Comparison of ENCODE assay signal across 10 mouse cellular contexts in genomic region chr10:117216793-117217192, GRCm38 (mm10). TPM values are rescaled to one million over a fixed set of nuclear protein-coding genes. Genes with fewer than 3 reads are reported as not detected.
DNase-seq lines count a peak whose midpoint lies in the region; ATAC-seq and TF ChIP-seq lines count a peak whose summit lies in the region.
"Had no signal": no experiment of that assay in that cellular context is flagged by ENCODE, and none has a peak within 500 bp of the region (broad histone marks: within the 10 kb centered on the region; RNA-seq: fewer than 3 reads in every experiment).

No protein-coding gene starts in this region.

- no peak overlapping the region for H3K4me2 ChIP-seq in forebrain, postnatal 0 days (ENCODE audit: low read depth)
- no peak overlapping the region for H3K4me2 ChIP-seq in forebrain, embryonic 16.5 days (ENCODE audit: low read length)
- H3K4me2 ChIP-seq in intestine, embryonic 16.5 days (ENCODE audit: low read depth, low read length): no peak overlapping the region
- H3K4me2 ChIP-seq in midbrain, embryonic 11.5 days: no peak overlapping the region

- no peaks in the 10 kb centered on the region for H3K27me3 ChIP-seq in forebrain, postnatal 0 days (ENCODE audit: insufficient read depth, low read length)
- H3K27me3 ChIP-seq in forebrain, embryonic 16.5 days (replicated peaks; ENCODE audit: control insufficient read depth, insufficient read depth, low read length): no peaks in the 10 kb centered on the region
- no peaks in the 10 kb centered on the region for H3K27me3 ChIP-seq in intestine, embryonic 16.5 days (replicated peaks; ENCODE audit: control insufficient read depth, insufficient read depth, low read length)
- H3K27me3 ChIP-seq in midbrain, embryonic 11.5 days (ENCODE audit: control insufficient read depth, insufficient read depth, low read length): no peaks in the 10 kb centered on the region

- peaks cover 64% of the 10 kb centered on the region for H3K36me3 ChIP-seq in forebrain, postnatal 0 days (ENCODE audit: insufficient read depth)
- peaks cover 48% of the 10 kb centered on the region for H3K36me3 ChIP-seq in forebrain, embryonic 16.5 days (ENCODE audit: control insufficient read depth, insufficient read depth)
- peaks cover 42% of the 10 kb centered on the region for H3K36me3 ChIP-seq in intestine, embryonic 16.5 days (ENCODE audit: control insufficient read depth, insufficient read depth, low read length)
- H3K36me3 ChIP-seq in midbrain, embryonic 11.5 days (ENCODE audit: control insufficient read depth, insufficient read depth, low read length): peaks cover 43% of the 10 kb centered on the region

- H3K27ac ChIP-seq in forebrain, postnatal 0 days (ENCODE audit: low read depth, low read length): no peak overlapping the region
- H3K27ac ChIP-seq in forebrain, embryonic 16.5 days (ENCODE audit: low read length): no peak overlapping the region
- no peak overlapping the region for H3K27ac ChIP-seq in intestine, embryonic 16.5 days (ENCODE audit: low read length)
- H3K27ac ChIP-seq in midbrain, embryonic 11.5 days (ENCODE audit: low read depth, low read length): no peak overlapping the region

- DNase-seq in forebrain, postnatal 0 days: peak; percentile 57
- DNase-seq in right cerebral cortex, adult 2 months (ENCODE audit: low spot score in 2 of 2): peak; percentile 25 to 43
- DNase-seq in right cerebral cortex, postnatal 25 days: no peak
- peak; percentile 47 for DNase-seq in c-Kit-negative CD71-positive TER-119-positive erythroid progenitor cells, embryonic 14.5 days (ENCODE audit: low read depth, low spot score)
- peak; percentile 91 for DNase-seq in midbrain, embryonic 11.5 days (ENCODE audit: low spot score, missing footprints)
- DNase-seq in thymus, postnatal 10 days (ENCODE audit: low spot score in 2 of 2): peak; percentile 17 to 73

- no peaks in the 10 kb centered on the region for H3K4me1 ChIP-seq in forebrain, postnatal 0 days (ENCODE audit: insufficient read depth)
- no peaks in the 10 kb centered on the region for H3K4me1 ChIP-seq in forebrain, embryonic 16.5 days (replicated peaks; ENCODE audit: control insufficient read depth, insufficient read depth, low read length)
- H3K4me1 ChIP-seq in intestine, embryonic 16.5 days (ENCODE audit: control insufficient read depth, insufficient read depth, low read length): no peaks in the 10 kb centered on the region
- 0 out of 2 replicates have a peak, but pooled peaks cover 4% of the 10 kb centered on the region for H3K4me1 ChIP-seq in midbrain, embryonic 11.5 days (ENCODE audit: control insufficient read depth, insufficient read depth, low read length)

- no peak overlapping the region for H3K4me3 ChIP-seq in forebrain, postnatal 0 days (ENCODE audit: low read depth, low read length)
- H3K4me3 ChIP-seq in forebrain, embryonic 16.5 days (replicated peaks; ENCODE audit: low read length): no peak overlapping the region
- no peak overlapping the region for H3K4me3 ChIP-seq in intestine, embryonic 16.5 days (ENCODE audit: low read length)
- no peak overlapping the region for H3K4me3 ChIP-seq in midbrain, embryonic 11.5 days (ENCODE audit: low read depth, low read length)

- H3K9me3 ChIP-seq in forebrain, postnatal 0 days (ENCODE audit: low read length): no peaks in the 10 kb centered on the region
- H3K9me3 ChIP-seq in forebrain, embryonic 16.5 days (ENCODE audit: control insufficient read depth, low read length): no peaks in the 10 kb centered on the region
- no peaks in the 10 kb centered on the region for H3K9me3 ChIP-seq in intestine, embryonic 16.5 days (ENCODE audit: control insufficient read depth, low read length)
- H3K9me3 ChIP-seq in midbrain, embryonic 11.5 days (ENCODE audit: control insufficient read depth, low read length): no peaks in the 10 kb centered on the region

- H3K9ac ChIP-seq in forebrain, postnatal 0 days: no peak overlapping the region
- no peak overlapping the region for H3K9ac ChIP-seq in forebrain, embryonic 16.5 days (replicated peaks; ENCODE audit: low read depth, low read length)
- no peak overlapping the region for H3K9ac ChIP-seq in intestine, embryonic 16.5 days (ENCODE audit: low read depth, low read length)
- no peak overlapping the region for H3K9ac ChIP-seq in midbrain, embryonic 11.5 days (ENCODE audit: low read length)

- peak; percentile 83 for TF ChIP-seq CTCF in forebrain, postnatal 0 days (IDR thresholded peaks at IDR 0.05; ENCODE audit: low read depth)

- ATAC-seq in forebrain, postnatal 0 days: peak; percentile 69; the same call in 1 of the 2 replicates
- ATAC-seq in forebrain, embryonic 16.5 days: no peak
- ATAC-seq in intestine, embryonic 16.5 days: peak; percentile 46; the same call in 1 of the 2 replicates
- no peak for ATAC-seq in midbrain, embryonic 11.5 days (ENCODE audit: low FRiP score)

- 68% methylated on average over 5 of the region's 5 CpGs for WGBS in forebrain, postnatal 0 days
- 74% methylated on average over 5 of the region's 5 CpGs for WGBS in forebrain, embryonic 16.5 days
- WGBS in intestine, embryonic 16.5 days: 67% methylated on average over 5 of the region's 5 CpGs
- 64% methylated on average over 5 of the region's 5 CpGs for WGBS in midbrain, embryonic 11.5 days

RNA-seq across cellular contexts. Expression of gene Yeats4, which starts 7.5 kb away (rescaled TPM):
- 90.9 and 92.3 TPM in 2 replicates for total RNA-seq in forebrain, postnatal 0 days (2014; rRNA removed)
- 96.8 and 104 TPM in 2 replicates for polyA plus RNA-seq in forebrain, postnatal 0 days (2015; fragmentation: Nextera tagmentation; extraction: Ambion mirVana)
- polyA plus RNA-seq in forebrain, embryonic 16.5 days (2015; fragmentation: Nextera tagmentation; extraction: Ambion mirVana): 95.7 and 97.1 TPM in 2 replicates
- polyA plus RNA-seq in intestine, embryonic 16.5 days (2015; fragmentation: Nextera tagmentation; extraction: Ambion mirVana): 52.2 and 54.8 TPM in 2 replicates
- 173 and 194 TPM in 2 replicates for polyA plus RNA-seq in midbrain, embryonic 11.5 days (2014; fragmentation: Nextera tagmentation; extraction: Ambion mirVana)

RNA-seq across cellular contexts. Expression of gene 9530003J23Rik, which starts 21.7 kb away (rescaled TPM):
- not detected in 2 replicates for total RNA-seq in forebrain, postnatal 0 days (2014; rRNA removed)
- polyA plus RNA-seq in forebrain, postnatal 0 days (2015; fragmentation: Nextera tagmentation; extraction: Ambion mirVana): 0.13 and 0.21 TPM in 2 replicates
- not detected in 2 replicates for polyA plus RNA-seq in forebrain, embryonic 16.5 days (2015; fragmentation: Nextera tagmentation; extraction: Ambion mirVana)
- polyA plus RNA-seq in intestine, embryonic 16.5 days (2015; fragmentation: Nextera tagmentation; extraction: Ambion mirVana): not detected in 2 replicates
- 0.14 TPM in 1 of 2 replicates, not detected in the other for polyA plus RNA-seq in midbrain, embryonic 11.5 days (2014; fragmentation: Nextera tagmentation; extraction: Ambion mirVana)
- total RNA-seq: layer of hippocampus, postnatal 25 days had no signal
- polyA plus RNA-seq: stomach, embryonic 14.5 days had no signal

Comparison
In these comparisons a context has a peak if more than half of its experiments do, and no peak if none do; other contexts are left out.
1. ATAC-seq: peak in forebrain, postnatal 0 days (single experiment) and intestine, embryonic 16.5 days (single experiment); none in forebrain, embryonic 16.5 days (single experiment) and midbrain, embryonic 11.5 days (single experiment).